Mouse (Mus musculus) ovary, adult 10 weeks (tissue): ENCODE measurements around the gene Cyb5r3. TPM values are rescaled to one million over a fixed set of nuclear protein-coding genes. Genes with fewer than 3 reads are reported as not detected.

Source experiments
- polyA plus RNA-seq: library from polyadenylated mRNA; stranded (reverse); fragments of 350-450 nt; fragmentation: Illumina TruSeq; extraction: RNeasy Lipid Tissue Mini Kit (QIAGEN cat#74804); gene quantifications from one replicate; pipeline ENCODE4 v1.2.3, GENCODE M21; 2014

Cyb5r3 gene
- polyA plus RNA-seq: 81.1 TPM

GRCm38 (mm10) chr15:83172492-83173429 lies at the start of gene Cyb5r3:
Gene Cyb5r3 (minus strand): TSS chr15:83172592.

GRCm38 (mm10) chr15:83149196-83150072 lies 23.0 kb downstream of the Cyb5r3 start, which contains the start of gene Poldip3:
Gene Poldip3 (minus strand): TSS chr15:83149384.

DNA sequence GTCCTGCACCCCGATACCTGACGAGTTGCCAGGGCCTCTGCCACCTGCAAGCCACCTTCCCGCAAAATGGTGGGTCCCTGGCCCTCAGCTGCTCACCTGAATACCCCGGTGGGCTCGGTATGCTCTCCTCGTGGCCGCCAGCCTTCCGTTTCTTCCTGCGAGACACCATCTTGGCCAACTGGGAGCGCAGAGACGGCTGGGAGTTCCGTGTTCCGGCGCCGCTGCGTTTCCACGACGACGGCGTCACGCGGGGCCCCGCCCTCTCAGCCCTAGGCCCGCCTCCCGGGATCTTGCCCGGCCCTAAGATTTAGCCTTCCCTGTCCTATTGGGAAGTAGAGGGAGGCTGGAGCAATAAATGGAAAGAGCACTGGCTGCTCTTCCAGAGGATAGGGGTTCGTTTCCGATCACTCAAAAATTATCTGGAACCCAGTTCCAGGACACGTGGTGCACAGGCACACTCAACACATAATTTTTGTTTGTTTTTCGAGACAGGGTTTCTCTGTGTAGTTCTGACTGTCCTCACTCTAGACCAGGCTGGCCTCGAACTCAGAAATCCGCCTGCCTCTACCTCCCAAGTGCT lies 49.7 kb downstream of the Cyb5r3 start, which contains the start of gene Rrp7a:
Gene Rrp7a (minus strand): TSS at position 236 of the 580 bp plus-strand sequence.

Other genes starting within 250 kb of the Cyb5r3 start
- 19.2 TPM for gene Tcf20, start 184.7 kb downstream of the Cyb5r3 start, polyA plus RNA-seq
- gene Nfam1, start 139.3 kb downstream of the Cyb5r3 start, polyA plus RNA-seq: 0.46 TPM
- gene Serhl, start 83.1 kb downstream of the Cyb5r3 start, polyA plus RNA-seq: 2.3 TPM
- gene Rrp7a, start 49.8 kb downstream of the Cyb5r3 start, polyA plus RNA-seq: 0.48 TPM
- gene Poldip3, start 23.2 kb downstream of the Cyb5r3 start, polyA plus RNA-seq: 23.3 TPM
- gene A4galt, start 79.2 kb upstream of the Cyb5r3 start, polyA plus RNA-seq: 3.2 TPM
- gene Arfgap3, start 177.7 kb upstream of the Cyb5r3 start, polyA plus RNA-seq: 17.6 TPM